Mouse (Mus musculus): ENCODE data around the gene Amer3.
"Not testable (repeated sequence)": the region's sequence is repeated elsewhere in the genome, so short reads cannot be mapped to it uniquely, and the experiment has no call there.

Amer3 gene

GRCm38 (mm10) chr1:34578851-34579781, at the start of gene Amer3:
Amer3 (plus strand) TSS chr1:34579657.
- peak; percentile 50 for DNase-seq

- not testable (repeated sequence) for DNase-seq
Measured at GRCm38 (mm10) chr1:34534574-34534973, 44.9 kb upstream of the Amer3 start.

GRCm38 (mm10) chr1:34535043-34535698, 44.3 kb upstream of the Amer3 start, which contains the start of gene Cfc1:
Cfc1 (plus strand) TSS chr1:34535648.
- not testable (repeated sequence) for DNase-seq

- no peak for DNase-seq
Measured at GRCm38 (mm10) chr1:34536291-34536766, 43.1 kb upstream of the Amer3 start.

- DNase-seq, result peak; percentile 15
Measured at GRCm38 (mm10) chr1:34536767-34537485, 42.5 kb upstream of the Amer3 start.

- DNase-seq, result no peak
Measured at GRCm38 (mm10) chr1:34547074-34547473, 32.4 kb upstream of the Amer3 start.

- no peak for DNase-seq
Measured at GRCm38 (mm10) chr1:34553690-34554089, 25.8 kb upstream of the Amer3 start.

GRCm38 (mm10) chr1:34554275-34554674, 25.2 kb upstream of the Amer3 start:
- no peak for DNase-seq

- DNase-seq, result no peak
Measured at GRCm38 (mm10) chr1:34560843-34561242, 18.6 kb upstream of the Amer3 start, which contains the start of gene Prss40. Prss40 (minus strand) TSS chr1:34560943.

GRCm38 (mm10) chr1:34564383-34565045, 14.9 kb upstream of the Amer3 start:
- no peak for DNase-seq

GRCm38 (mm10) chr1:34568120-34568519, 11.3 kb upstream of the Amer3 start:
- no peak for DNase-seq

- DNase-seq, result no peak
Measured at GRCm38 (mm10) chr1:34569876-34570275, 9.6 kb upstream of the Amer3 start.

- no peak for DNase-seq
Measured at GRCm38 (mm10) chr1:34571431-34571830, 8.0 kb upstream of the Amer3 start.

- DNase-seq, result no peak
Measured at GRCm38 (mm10) chr1:34573221-34573620, 6.2 kb upstream of the Amer3 start.

GRCm38 (mm10) chr1:34579782-34580356, 412 bp downstream of the Amer3 start:
- DNase-seq, result no peak

- DNase-seq, result no peak
Measured at GRCm38 (mm10) chr1:34582218-34582617, 2.8 kb downstream of the Amer3 start.

- no peak for DNase-seq
Measured at GRCm38 (mm10) chr1:34583821-34584263, 4.4 kb downstream of the Amer3 start.

- no peak for DNase-seq
Measured at GRCm38 (mm10) chr1:34584736-34585135, 5.3 kb downstream of the Amer3 start.

GRCm38 (mm10) chr1:34587298-34588096, 8.0 kb downstream of the Amer3 start:
- DNase-seq, result no peak

GRCm38 (mm10) chr1:34600000-34600399, 20.5 kb downstream of the Amer3 start:
- no peak for DNase-seq
